Mouse (Mus musculus) hindbrain, embryonic 10.5 days (tissue): ENCODE measurements around the gene Adamts10. TPM values are rescaled to one million over a fixed set of nuclear protein-coding genes. Genes with fewer than 3 reads are reported as not detected.

Experiments
- DNase-seq: peaks from one replicate; pipeline ENCODE4 v3.0.0-alpha.2; 2017; ENCODE audit warnings: low spot score
- H3K27ac ChIP-seq: fragments of 300-500 bp; sonication (generic); 2 replicates; pipeline ENCODE4 v1.5.1; 2016; ENCODE audit warnings: mild to moderate bottlenecking, moderate library complexity
- H3K27me3 ChIP-seq: fragments of 300-500 bp; sonication (generic); 2 replicates; pipeline ENCODE4 v1.6.1; 2016; ENCODE audit warnings: mild to moderate bottlenecking; ENCODE audit not compliant: poor library complexity, insufficient read depth, severe bottlenecking
- H3K36me3 ChIP-seq: fragments of 300-500 bp; sonication (generic); 2 replicates; pipeline ENCODE4 v1.6.1; 2016; ENCODE audit warnings: mild to moderate bottlenecking, moderate library complexity
- H3K4me1 ChIP-seq: fragments of 300-500 bp; sonication (generic); replicated peaks from 2 replicates; pipeline ENCODE4 v1.6.1; 2016; ENCODE audit warnings: mild to moderate bottlenecking
- H3K4me3 ChIP-seq: fragments of 300-500 bp; sonication (generic); 2 replicates; pipeline ENCODE4 v1.5.1; 2016; ENCODE audit warnings: mild to moderate bottlenecking, moderate library complexity
- H3K9me3 ChIP-seq: fragments of 300-500 bp; sonication (generic); 2 replicates; pipeline ENCODE4 v1.6.1; 2016; ENCODE audit warnings: mild to moderate bottlenecking, moderate library complexity
- WGBS: fragments of 180-500 bp; shearing (Covaris S2); methylation state at CpG from one replicate; pipeline ENCODE4 v1.1.7; 2016; 5-methylcytosine and 5-hydroxymethylcytosine counted together
- polyA plus RNA-seq: library from polyadenylated mRNA; unstranded; fragments of >200 nt; fragmentation: Nextera tagmentation; extraction: Ambion mirVana; gene quantifications from 2 replicates; pipeline ENCODE4 v1.2.1, GENCODE M21; 2016

Gene Adamts10
- polyA plus RNA-seq, 1 experiment from 2014 or later, result 42.4 TPM

- Histone ChIP-seq H3K4me1 (peaks cover 34% of the 10 kb centered on the region), H3K27me3 (no peaks in the 10 kb centered on the region), H3K4me3 (peak overlapping the region; percentile 66), H3K9me3 (no peaks in the 10 kb centered on the region), H3K27ac (peak overlapping the region; percentile 91), H3K36me3 (peaks cover 6% of the 10 kb centered on the region)
- 5% methylated on average over 13 of the region's 13 CpGs for WGBS
- no peak for DNase-seq
Measured at GRCm38 (mm10) chr17:33523431-33523917, 530 bp upstream of the Adamts10 start.

- peaks cover 20% of the 10 kb centered on the region for H3K36me3 ChIP-seq
- H3K27ac ChIP-seq, result peak overlapping the region; percentile 91
- H3K4me1 ChIP-seq, result peaks cover 34% of the 10 kb centered on the region
- peak overlapping the region; percentile 66 for H3K4me3 ChIP-seq
- peak; percentile 54 for DNase-seq
- 2% methylated on average over 2 of the region's 2 CpGs for WGBS
- no peaks in the 10 kb centered on the region for H3K27me3 ChIP-seq
- no peaks in the 10 kb centered on the region for H3K9me3 ChIP-seq
Measured at GRCm38 (mm10) chr17:33524806-33525373, 886 bp downstream of the Adamts10 start.

- Histone ChIP-seq H3K4me1 (peaks cover 30% of the 10 kb centered on the region), H3K9me3 (no peaks in the 10 kb centered on the region), H3K36me3 (peaks cover 36% of the 10 kb centered on the region), H3K27me3 (no peaks in the 10 kb centered on the region), H3K4me3 (no peak overlapping the region), H3K27ac (no peak overlapping the region)
- no peak for DNase-seq
- 81% methylated on average over 3 of the region's 3 CpGs for WGBS
Measured at GRCm38 (mm10) chr17:33526506-33526905, 2.5 kb downstream of the Adamts10 start.

GRCm38 (mm10) chr17:33539106-33539675, 15.2 kb downstream of the Adamts10 start:
- H3K9me3 ChIP-seq, result no peaks in the 10 kb centered on the region
- H3K27ac ChIP-seq, result no peak overlapping the region
- DNase-seq, result peak; percentile 39
- H3K4me1 ChIP-seq, result no peaks in the 10 kb centered on the region
- WGBS, result 92% methylated on average over 3 of the region's 3 CpGs
- H3K27me3 ChIP-seq, result no peaks in the 10 kb centered on the region
- H3K36me3 ChIP-seq, result peaks cover 62% of the 10 kb centered on the region
- H3K4me3 ChIP-seq, result no peak overlapping the region

GRCm38 (mm10) chr17:33539878-33540277, 15.9 kb downstream of the Adamts10 start:
- Histone ChIP-seq H3K4me3 (no peak overlapping the region), H3K27ac (no peak overlapping the region), H3K9me3 (no peaks in the 10 kb centered on the region), H3K36me3 (peaks cover 61% of the 10 kb centered on the region), H3K27me3 (no peaks in the 10 kb centered on the region), H3K4me1 (no peaks in the 10 kb centered on the region)
- no peak for DNase-seq
- 93% methylated on average over 4 of the region's 4 CpGs for WGBS

GRCm38 (mm10) chr17:33549212-33549611, 25.2 kb downstream of the Adamts10 start:
- peaks cover 75% of the 10 kb centered on the region for H3K36me3 ChIP-seq
- no peak for DNase-seq
- H3K27me3 ChIP-seq, result no peaks in the 10 kb centered on the region
- no peak overlapping the region for H3K27ac ChIP-seq
- no peaks in the 10 kb centered on the region for H3K4me1 ChIP-seq
- H3K4me3 ChIP-seq, result no peak overlapping the region
- 89% methylated on average over 6 of the region's 6 CpGs for WGBS
- H3K9me3 ChIP-seq, result no peaks in the 10 kb centered on the region

GRCm38 (mm10) chr17:33550388-33550787, 26.4 kb downstream of the Adamts10 start:
- DNase-seq, result no peak
- Histone ChIP-seq H3K9me3 (no peaks in the 10 kb centered on the region), H3K4me3 (no peak overlapping the region), H3K27me3 (no peaks in the 10 kb centered on the region), H3K27ac (no peak overlapping the region), H3K36me3 (peaks cover 64% of the 10 kb centered on the region), H3K4me1 (no peaks in the 10 kb centered on the region)
- WGBS, result 84% methylated on average over 10 of the region's 10 CpGs

GRCm38 (mm10) chr17:33552113-33552512, 28.1 kb downstream of the Adamts10 start:
- no peak overlapping the region for H3K4me3 ChIP-seq
- no peak for DNase-seq
- 93% methylated on average over 4 of the region's 4 CpGs for WGBS
- H3K27ac ChIP-seq, result no peak overlapping the region
- H3K4me1 ChIP-seq, result no peaks in the 10 kb centered on the region
- H3K27me3 ChIP-seq, result no peaks in the 10 kb centered on the region
- H3K36me3 ChIP-seq, result peaks cover 51% of the 10 kb centered on the region
- no peaks in the 10 kb centered on the region for H3K9me3 ChIP-seq

- Histone ChIP-seq H3K36me3 (peaks cover 47% of the 10 kb centered on the region), H3K9me3 (no peaks in the 10 kb centered on the region)
Measured at GRCm38 (mm10) chr17:33552964-33553363, 29.0 kb downstream of the Adamts10 start.

GRCm38 (mm10) chr17:33554536-33554935, 30.5 kb downstream of the Adamts10 start:
- no peak overlapping the region for H3K27ac ChIP-seq
- no peak overlapping the region for H3K4me3 ChIP-seq
- WGBS, result 94% methylated on average over 1 of the region's 1 CpGs
- no peaks in the 10 kb centered on the region for H3K27me3 ChIP-seq
- peaks cover 31% of the 10 kb centered on the region for H3K36me3 ChIP-seq
- DNase-seq, result no peak
- H3K4me1 ChIP-seq, result no peaks in the 10 kb centered on the region
- no peaks in the 10 kb centered on the region for H3K9me3 ChIP-seq

More at GRCm38 (mm10) chr17:33552964-33553363, 29.0 kb downstream of the Adamts10 start:
- no peak overlapping the region for H3K27ac ChIP-seq
- H3K27me3 ChIP-seq, result no peaks in the 10 kb centered on the region
- H3K4me3 ChIP-seq, result no peak overlapping the region
- 48% methylated on average over 4 of the region's 4 CpGs for WGBS
- peak; percentile 53 for DNase-seq
- H3K4me1 ChIP-seq, result no peaks in the 10 kb centered on the region

- Histone ChIP-seq H3K27me3 (no peaks in the 10 kb centered on the region), H3K4me1 (no peaks in the 10 kb centered on the region), H3K9me3 (no peaks in the 10 kb centered on the region), H3K27ac (no peak within 1 kb of the TSS), H3K36me3 (peaks cover 25% of the 10 kb centered on the region), H3K4me3 (no peak within 1 kb of the TSS)
- no peak for DNase-seq
- 46% methylated on average over 6 of the region's 6 CpGs for WGBS
Measured at GRCm38 (mm10) chr17:33555223-33555855, 31.3 kb downstream of the Adamts10 start, which contains the start of gene Myo1f. Myo1f (plus strand) TSS chr17:33555707.

GRCm38 (mm10) chr17:33557922-33558321, 33.9 kb downstream of the Adamts10 start:
- Histone ChIP-seq H3K27me3 (no peaks in the 10 kb centered on the region), H3K27ac (no peak overlapping the region), H3K36me3 (peaks cover 8% of the 10 kb centered on the region; the same call in 1 of the 2 replicates), H3K4me1 (no peaks in the 10 kb centered on the region), H3K9me3 (no peaks in the 10 kb centered on the region), H3K4me3 (no peak overlapping the region)
- WGBS, result 77% methylated on average over 4 of the region's 4 CpGs
- DNase-seq, result no peak

- Histone ChIP-seq H3K4me3 (no peak overlapping the region), H3K36me3 (no peaks in the 10 kb centered on the region), H3K9me3 (no peaks in the 10 kb centered on the region), H3K27ac (no peak overlapping the region), H3K4me1 (no peaks in the 10 kb centered on the region), H3K27me3 (no peaks in the 10 kb centered on the region)
- WGBS, result 70% methylated on average over 2 of the region's 2 CpGs
- DNase-seq, result no peak
Measured at GRCm38 (mm10) chr17:33563527-33564076, 39.6 kb downstream of the Adamts10 start.
